Mouse (Mus musculus): ENCODE data around the gene Zfp3. TPM values are rescaled to one million over a fixed set of nuclear protein-coding genes. Genes with fewer than 3 reads are reported as not detected.
A peak's percentile ranks its signal among the peaks of the same experiment; 100 is the strongest.

Gene Zfp3
- polyA plus RNA-seq (2016; fragmentation: Nextera tagmentation; extraction: Ambion mirVana), result 10.9 and 12.4 TPM in 2 replicates

DNA sequence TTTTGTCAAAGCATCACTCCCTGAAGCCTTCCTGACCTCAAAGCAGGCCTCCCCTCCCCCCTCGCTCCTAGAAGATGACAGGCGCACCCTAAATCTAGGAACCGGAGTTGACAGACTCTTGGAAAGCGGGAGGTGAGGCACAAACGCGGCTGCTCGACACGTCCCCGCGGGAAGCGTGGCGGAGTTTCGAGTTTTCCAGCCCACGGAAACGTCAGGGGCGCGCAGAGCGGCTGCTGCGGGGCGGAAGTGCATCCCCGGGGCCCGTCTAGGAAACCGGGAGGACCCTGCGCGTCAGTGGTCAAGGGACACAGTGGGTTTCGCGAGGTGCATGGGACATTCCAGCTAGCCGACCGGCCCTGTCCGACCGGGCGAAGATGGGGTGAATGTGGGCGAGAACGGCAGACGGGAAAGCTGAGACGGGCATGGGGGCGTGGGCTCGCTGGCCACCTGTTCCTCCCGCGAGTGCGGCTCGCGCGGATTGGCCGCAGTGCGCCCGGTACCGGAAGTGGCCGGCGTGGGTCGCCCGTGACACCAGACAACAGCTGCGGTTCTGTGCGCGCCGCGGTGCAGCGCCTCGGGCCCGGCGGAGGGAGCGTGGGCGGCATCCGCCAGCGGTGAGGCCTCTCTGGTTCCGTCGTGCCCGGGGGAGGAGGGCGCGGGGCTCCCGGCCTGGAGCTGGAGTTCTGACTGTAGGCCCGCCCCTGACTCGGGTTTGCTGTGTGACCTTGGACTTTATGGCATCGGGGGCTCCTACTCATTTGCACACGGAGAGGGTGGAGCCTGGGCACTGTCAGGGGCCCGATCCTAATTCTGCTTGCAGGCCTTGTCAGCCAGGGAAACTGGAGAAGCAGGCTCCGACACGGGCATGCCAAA lies at the start of gene Zfp3:
Gene Zfp3 (plus strand): TSS at position 274 of the 873 bp plus-strand sequence.
- peak; percentile 82 for ATAC-seq (ENCODE audit: low FRiP score, low read depth)
- under 1% methylated on average over 78 of the region's 78 CpGs for WGBS
- peak within 1 kb of the TSS; percentile 71 for H3K9ac ChIP-seq
- H3K27ac ChIP-seq, result 0 out of 2 replicates have a peak within 1 kb of the TSS, but pooled peaks have one; percentile 26
- H3K9me3 ChIP-seq, result no peaks in the 10 kb centered on the region
- peak within 1 kb of the TSS; percentile 77 for H3K4me2 ChIP-seq (replicated peaks)
- H3K27me3 ChIP-seq (replicated peaks), result no peaks in the 10 kb centered on the region
- peaks cover 9% of the 10 kb centered on the region; the same call in 1 of the 2 replicates for H3K36me3 ChIP-seq
- H3K4me3 ChIP-seq, result peak within 1 kb of the TSS; percentile 78
- peaks cover 5% of the 10 kb centered on the region; the same call in 1 of the 2 replicates for H3K4me1 ChIP-seq

DNA sequence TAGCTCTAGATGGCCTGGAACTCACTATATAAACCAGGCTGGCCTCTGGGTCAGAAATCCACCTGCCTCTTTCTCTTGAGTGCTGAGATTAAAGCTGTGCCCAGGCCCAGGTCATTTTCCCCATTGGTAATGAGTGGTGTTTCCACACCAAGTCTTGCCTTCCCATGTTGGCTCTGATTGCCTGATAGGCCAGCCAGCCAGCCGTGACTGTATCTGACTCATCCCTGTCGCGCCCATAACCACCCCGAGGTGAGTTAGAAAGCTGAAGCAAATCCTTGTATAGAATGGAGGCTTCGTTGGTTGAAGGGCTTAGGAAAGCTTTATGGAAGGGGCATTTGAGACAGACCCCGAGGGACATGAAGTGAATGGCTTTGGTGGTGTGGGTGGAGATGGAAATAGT lies 48.2 kb upstream of the Zfp3 start:
- no peaks in the 10 kb centered on the region for H3K27me3 ChIP-seq (replicated peaks)
- no peak overlapping the region for H3K4me3 ChIP-seq
- H3K4me1 ChIP-seq, result no peaks in the 10 kb centered on the region
- no peaks in the 10 kb centered on the region for H3K9me3 ChIP-seq
- no peak overlapping the region for H3K27ac ChIP-seq
- no peak overlapping the region for H3K9ac ChIP-seq
- 94% methylated on average over 6 of the region's 6 CpGs for WGBS
- H3K4me2 ChIP-seq (replicated peaks), result no peak overlapping the region
- peaks cover 62% of the 10 kb centered on the region for H3K36me3 ChIP-seq
- no peak for ATAC-seq (ENCODE audit: low FRiP score, low read depth)

DNA sequence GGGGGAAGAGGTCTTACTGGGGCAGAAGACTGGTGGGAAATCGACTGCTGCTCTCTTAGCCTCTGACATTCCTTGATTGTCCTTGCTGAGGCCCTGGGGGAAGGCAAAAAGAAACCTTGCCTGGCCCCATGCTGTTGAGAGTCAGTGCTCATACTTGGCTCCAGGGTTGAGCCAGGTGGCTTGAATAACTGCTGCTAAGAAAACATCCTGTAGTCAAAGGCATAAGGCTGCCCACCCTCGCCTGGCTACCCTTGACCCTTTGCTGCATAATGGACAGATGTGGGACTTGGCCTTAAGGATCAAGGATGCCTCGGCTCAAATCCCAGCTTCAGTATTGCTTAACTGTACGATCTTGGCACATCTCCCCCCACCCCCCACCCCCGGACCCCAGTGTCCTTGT lies 45.5 kb upstream of the Zfp3 start:
- Histone ChIP-seq H3K4me3 (no peak overlapping the region), H3K27me3 (replicated peaks) (no peaks in the 10 kb centered on the region), H3K4me2 (replicated peaks) (no peak overlapping the region), H3K9ac (no peak overlapping the region), H3K9me3 (no peaks in the 10 kb centered on the region), H3K4me1 (no peaks in the 10 kb centered on the region), H3K36me3 (peaks cover 67% of the 10 kb centered on the region), H3K27ac (no peak overlapping the region)
- ATAC-seq (ENCODE audit: low FRiP score, low read depth), result no peak
- WGBS, result 86% methylated on average over 5 of the region's 5 CpGs

DNA sequence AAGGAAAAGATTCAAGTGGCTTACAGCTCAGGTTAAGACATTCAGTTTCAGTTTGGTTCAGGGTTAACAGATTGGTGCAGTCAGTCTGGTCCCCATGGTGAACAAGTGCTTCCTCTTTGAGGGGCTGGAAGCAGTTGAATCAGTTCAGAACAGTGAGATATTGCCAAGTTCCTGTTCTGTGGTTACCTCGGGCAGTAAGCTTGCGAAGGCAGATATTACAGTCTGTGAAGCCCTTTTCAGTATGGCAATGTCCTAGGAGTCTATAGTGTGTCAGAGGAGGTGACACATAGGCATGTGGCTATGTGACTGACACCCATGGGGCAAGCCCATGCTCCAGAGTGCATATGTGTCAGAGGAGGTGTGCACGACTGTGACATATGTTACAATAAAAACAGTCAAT lies 43.4 kb upstream of the Zfp3 start:
- H3K27me3 ChIP-seq (replicated peaks), result no peaks in the 10 kb centered on the region
- H3K9ac ChIP-seq, result no peak overlapping the region
- no peak overlapping the region for H3K27ac ChIP-seq
- H3K36me3 ChIP-seq, result peaks cover 88% of the 10 kb centered on the region
- no peak overlapping the region for H3K4me2 ChIP-seq (replicated peaks)
- no peak for ATAC-seq (ENCODE audit: low FRiP score, low read depth)
- no peak overlapping the region for H3K4me3 ChIP-seq
- H3K4me1 ChIP-seq, result no peaks in the 10 kb centered on the region
- 90% methylated on average over 3 of the region's 3 CpGs for WGBS
- H3K9me3 ChIP-seq, result no peaks in the 10 kb centered on the region

DNA sequence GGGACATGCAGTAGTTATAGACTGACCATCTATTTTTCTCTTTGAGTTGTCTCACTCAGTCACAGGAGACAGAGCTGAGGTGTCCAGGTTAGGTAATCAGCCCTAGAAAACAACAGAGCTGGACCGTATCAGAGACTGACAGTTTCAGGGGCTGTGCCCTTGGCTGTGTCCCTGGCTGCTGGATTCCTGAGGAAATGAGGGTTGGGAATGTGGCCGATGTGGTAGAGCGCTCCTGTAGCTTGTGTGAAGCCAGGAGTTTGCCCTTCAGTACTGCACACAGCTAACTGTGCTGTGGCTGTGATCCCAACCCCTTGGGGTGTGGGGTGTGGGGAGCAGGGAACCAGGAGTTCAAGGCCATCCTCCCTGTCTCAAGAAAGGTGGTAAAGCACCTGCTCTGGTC lies 42.9 kb upstream of the Zfp3 start:
- 95% methylated on average over 3 of the region's 3 CpGs for WGBS
- ATAC-seq (ENCODE audit: low FRiP score, low read depth), result no peak
- H3K27ac ChIP-seq, result no peak overlapping the region
- H3K9ac ChIP-seq, result no peak overlapping the region
- H3K4me3 ChIP-seq, result no peak overlapping the region
- no peaks in the 10 kb centered on the region for H3K27me3 ChIP-seq (replicated peaks)
- peaks cover 89% of the 10 kb centered on the region for H3K36me3 ChIP-seq
- no peak overlapping the region for H3K4me2 ChIP-seq (replicated peaks)
- no peaks in the 10 kb centered on the region for H3K9me3 ChIP-seq
- no peaks in the 10 kb centered on the region for H3K4me1 ChIP-seq

DNA sequence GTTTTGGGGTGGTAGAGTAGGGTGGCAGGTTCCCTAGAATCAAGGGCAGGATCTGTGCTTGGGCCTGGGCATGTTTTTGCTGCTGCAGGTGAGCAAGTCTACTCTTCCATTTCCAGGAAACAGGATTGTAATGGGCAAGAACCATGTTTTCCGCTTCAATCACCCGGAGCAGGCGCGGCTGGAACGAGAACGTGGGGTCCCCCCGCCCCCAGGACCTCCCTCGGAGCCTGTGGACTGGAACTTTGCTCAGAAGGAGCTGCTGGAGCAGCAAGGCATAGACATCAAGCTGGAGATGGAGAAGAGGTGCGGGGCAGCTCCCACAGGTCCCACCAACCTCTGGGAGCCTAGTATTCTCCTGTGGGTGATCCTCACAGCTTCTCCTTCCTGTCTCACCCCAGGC lies 39.3 kb upstream of the Zfp3 start:
- H3K9me3 ChIP-seq, result no peaks in the 10 kb centered on the region
- H3K36me3 ChIP-seq, result peaks cover 88% of the 10 kb centered on the region
- no peak overlapping the region for H3K4me2 ChIP-seq (replicated peaks)
- ATAC-seq (ENCODE audit: low FRiP score, low read depth), result no peak
- H3K27ac ChIP-seq, result no peak overlapping the region
- no peaks in the 10 kb centered on the region for H3K4me1 ChIP-seq
- 90% methylated on average over 9 of the region's 9 CpGs for WGBS
- H3K27me3 ChIP-seq (replicated peaks), result no peaks in the 10 kb centered on the region
- H3K9ac ChIP-seq, result no peak overlapping the region
- no peak overlapping the region for H3K4me3 ChIP-seq

DNA sequence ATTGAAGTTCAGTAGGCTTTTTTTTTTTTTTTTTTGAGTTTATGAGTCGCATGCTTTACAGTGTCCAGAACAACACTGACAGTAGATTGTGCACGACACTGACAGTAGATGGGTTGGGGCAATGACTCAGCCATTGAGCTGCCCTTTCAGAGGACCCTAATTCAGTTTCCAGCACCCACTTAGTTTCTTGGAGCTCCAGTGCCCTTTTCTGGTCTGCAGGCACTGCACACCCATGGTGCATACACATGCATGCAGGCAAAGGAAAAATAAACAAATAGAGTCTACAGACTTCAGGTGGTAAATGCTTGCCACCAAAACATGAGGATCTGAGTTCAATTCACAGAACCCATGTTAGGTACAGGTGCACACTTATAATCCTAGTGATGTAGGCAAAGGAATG lies 37.4 kb upstream of the Zfp3 start:
- Histone ChIP-seq H3K36me3 (peaks cover 70% of the 10 kb centered on the region), H3K9ac (no peak overlapping the region), H3K9me3 (no peaks in the 10 kb centered on the region), H3K4me3 (no peak overlapping the region), H3K4me1 (no peaks in the 10 kb centered on the region), H3K27ac (no peak overlapping the region), H3K27me3 (replicated peaks) (no peaks in the 10 kb centered on the region), H3K4me2 (replicated peaks) (no peak overlapping the region)
- no peak for ATAC-seq (ENCODE audit: low FRiP score, low read depth)
- WGBS, result 96% methylated on average over 2 of the region's 2 CpGs

DNA sequence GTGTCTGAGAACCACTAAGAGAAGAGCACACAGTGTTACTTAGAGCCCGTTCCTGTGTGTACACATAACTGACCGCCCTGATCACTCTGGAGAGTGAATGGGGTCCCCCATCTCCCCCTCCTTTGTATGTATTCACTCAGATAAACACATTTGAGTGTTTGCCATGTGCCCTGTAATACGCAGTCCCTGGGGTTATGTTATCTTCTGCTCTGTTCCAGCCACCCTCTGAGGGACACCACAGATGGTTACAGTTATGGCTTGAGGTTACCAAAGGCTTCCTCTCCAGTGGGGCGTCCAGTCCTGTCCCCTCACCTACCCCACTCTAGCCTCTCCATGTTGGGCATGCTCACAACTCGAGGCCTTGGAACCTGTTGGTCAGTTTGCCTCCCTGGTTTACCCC lies 36.6 kb upstream of the Zfp3 start:
- H3K36me3 ChIP-seq, result peaks cover 62% of the 10 kb centered on the region
- H3K4me3 ChIP-seq, result no peak overlapping the region
- no peak overlapping the region for H3K9ac ChIP-seq
- H3K9me3 ChIP-seq, result no peaks in the 10 kb centered on the region
- H3K27ac ChIP-seq, result no peak overlapping the region
- 88% methylated on average over 5 of the region's 5 CpGs for WGBS
- H3K4me1 ChIP-seq, result no peaks in the 10 kb centered on the region
- H3K4me2 ChIP-seq (replicated peaks), result no peak overlapping the region
- ATAC-seq (ENCODE audit: low FRiP score, low read depth), result no peak
- no peaks in the 10 kb centered on the region for H3K27me3 ChIP-seq (replicated peaks)

DNA sequence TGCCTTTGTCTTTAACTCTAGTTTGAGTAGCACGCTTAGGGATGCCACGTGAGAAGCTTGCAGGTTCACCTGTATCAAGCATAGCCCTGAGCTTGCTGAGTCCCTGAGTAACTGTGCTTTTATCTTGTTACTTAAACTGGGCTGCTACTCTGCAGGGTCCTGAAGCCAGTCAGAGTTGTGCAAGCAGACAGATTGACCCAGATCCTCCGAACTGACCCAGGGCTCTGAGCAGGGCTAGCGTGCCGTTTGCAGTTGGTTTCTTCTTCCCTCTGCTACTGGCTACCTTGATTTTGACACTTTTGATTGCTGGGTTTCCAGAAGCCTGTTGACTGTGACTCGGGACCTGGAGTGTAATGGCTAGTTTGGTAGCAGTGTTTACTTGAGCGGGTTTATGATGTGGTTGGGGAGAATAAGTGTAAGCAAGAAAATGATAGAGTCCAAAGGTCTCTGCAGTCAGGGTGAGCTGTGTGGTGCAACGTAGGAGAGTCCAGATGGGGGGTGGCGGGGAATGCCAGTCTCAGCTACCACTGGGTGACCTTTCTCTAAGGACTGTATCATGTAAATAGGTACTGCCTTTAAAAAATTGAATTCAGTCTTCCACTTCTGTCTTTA lies 33.5 kb upstream of the Zfp3 start:
- Histone ChIP-seq H3K4me1 (no peaks in the 10 kb centered on the region), H3K9me3 (no peaks in the 10 kb centered on the region), H3K36me3 (peaks cover 37% of the 10 kb centered on the region), H3K27me3 (replicated peaks) (no peaks in the 10 kb centered on the region), H3K4me3 (no peak overlapping the region), H3K9ac (no peak overlapping the region), H3K27ac (no peak overlapping the region), H3K4me2 (replicated peaks) (no peak overlapping the region)
- no peak for ATAC-seq (ENCODE audit: low FRiP score, low read depth)
- 89% methylated on average over 9 of the region's 9 CpGs for WGBS

DNA sequence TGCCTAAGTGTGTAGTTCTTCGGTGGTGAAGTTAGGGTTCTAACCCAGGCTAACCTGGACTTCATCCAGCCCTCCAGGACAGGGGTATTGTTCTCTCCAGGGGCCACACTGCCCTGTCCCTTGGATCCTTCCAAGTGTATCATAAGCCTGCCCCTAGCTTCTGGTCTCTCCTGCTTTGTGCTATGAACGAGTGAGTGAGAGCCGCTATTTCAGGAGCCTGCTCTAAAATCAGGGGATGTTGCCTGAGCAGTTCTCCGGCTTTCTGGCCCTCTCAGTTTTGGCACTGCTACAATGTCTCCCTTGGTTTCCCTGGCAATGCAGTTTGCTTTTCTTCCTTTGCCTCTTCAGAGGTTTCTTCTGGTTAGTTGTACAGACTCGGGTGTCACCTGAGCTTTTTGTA lies 32.8 kb upstream of the Zfp3 start:
- Histone ChIP-seq H3K27me3 (replicated peaks) (no peaks in the 10 kb centered on the region), H3K9me3 (no peaks in the 10 kb centered on the region), H3K4me1 (no peaks in the 10 kb centered on the region), H3K4me3 (no peak overlapping the region), H3K4me2 (replicated peaks) (no peak overlapping the region), H3K36me3 (peaks cover 30% of the 10 kb centered on the region), H3K27ac (no peak overlapping the region), H3K9ac (no peak overlapping the region)
- ATAC-seq (ENCODE audit: low FRiP score, low read depth), result no peak
- 66% methylated on average over 5 of the region's 5 CpGs for WGBS

DNA sequence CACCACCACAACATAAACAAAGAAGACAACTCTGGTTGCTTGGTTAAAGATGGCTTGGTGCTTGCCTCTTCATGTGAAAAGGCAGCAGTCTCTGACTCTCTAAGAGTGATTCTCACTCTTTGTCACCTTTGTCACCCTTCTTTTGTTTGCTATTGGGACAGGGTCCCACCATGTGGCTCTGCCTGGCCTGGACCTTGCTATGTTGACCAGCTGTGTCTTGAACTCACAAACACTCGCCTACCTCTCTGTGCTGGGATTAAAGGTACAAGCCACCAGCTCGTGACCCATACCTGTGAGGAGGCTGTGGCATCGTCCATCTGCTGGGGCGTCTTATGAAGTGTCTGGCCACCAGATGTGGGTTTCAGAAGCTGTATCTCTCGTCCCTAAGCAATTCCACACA lies 30.8 kb upstream of the Zfp3 start:
- no peaks in the 10 kb centered on the region for H3K9me3 ChIP-seq
- H3K4me3 ChIP-seq, result no peak overlapping the region
- H3K27ac ChIP-seq, result no peak overlapping the region
- H3K4me2 ChIP-seq (replicated peaks), result no peak overlapping the region
- ATAC-seq (ENCODE audit: low FRiP score, low read depth), result no peak
- 74% methylated on average over 5 of the region's 5 CpGs for WGBS
- H3K36me3 ChIP-seq, result peaks cover 10% of the 10 kb centered on the region
- no peaks in the 10 kb centered on the region for H3K27me3 ChIP-seq (replicated peaks)
- no peaks in the 10 kb centered on the region for H3K4me1 ChIP-seq
- H3K9ac ChIP-seq, result no peak overlapping the region

DNA sequence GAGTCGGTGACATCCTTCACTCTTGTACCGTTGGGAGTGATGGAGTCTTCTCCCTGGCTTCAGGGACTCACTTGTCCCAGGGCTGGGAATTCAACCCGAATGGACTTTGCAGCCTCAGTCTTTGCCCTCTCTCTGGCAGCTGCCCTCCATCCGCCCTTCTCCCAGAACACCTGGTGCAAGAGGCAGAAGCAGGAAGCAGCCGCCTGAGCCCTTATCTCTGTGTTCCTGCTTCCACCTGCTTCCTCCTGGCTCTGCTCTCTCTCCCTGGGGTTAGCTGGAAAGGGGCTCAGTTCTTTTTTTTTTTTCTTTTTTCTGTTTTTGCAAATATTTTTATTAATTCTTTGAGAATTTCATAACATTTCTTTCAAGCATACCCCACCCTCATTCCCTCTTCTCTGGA lies 26.3 kb upstream of the Zfp3 start:
- no peaks in the 10 kb centered on the region for H3K4me1 ChIP-seq
- H3K9me3 ChIP-seq, result no peaks in the 10 kb centered on the region
- H3K27ac ChIP-seq, result no peak overlapping the region
- H3K27me3 ChIP-seq (replicated peaks), result no peaks in the 10 kb centered on the region
- no peak overlapping the region for H3K9ac ChIP-seq
- 75% methylated on average over 5 of the region's 5 CpGs for WGBS
- H3K4me2 ChIP-seq (replicated peaks), result no peak overlapping the region
- no peak for ATAC-seq (ENCODE audit: low FRiP score, low read depth)
- no peak overlapping the region for H3K4me3 ChIP-seq
- no peaks in the 10 kb centered on the region for H3K36me3 ChIP-seq
